9 mouse cellular contexts compared by ENCODE assay signal in the genomic region with DNA sequence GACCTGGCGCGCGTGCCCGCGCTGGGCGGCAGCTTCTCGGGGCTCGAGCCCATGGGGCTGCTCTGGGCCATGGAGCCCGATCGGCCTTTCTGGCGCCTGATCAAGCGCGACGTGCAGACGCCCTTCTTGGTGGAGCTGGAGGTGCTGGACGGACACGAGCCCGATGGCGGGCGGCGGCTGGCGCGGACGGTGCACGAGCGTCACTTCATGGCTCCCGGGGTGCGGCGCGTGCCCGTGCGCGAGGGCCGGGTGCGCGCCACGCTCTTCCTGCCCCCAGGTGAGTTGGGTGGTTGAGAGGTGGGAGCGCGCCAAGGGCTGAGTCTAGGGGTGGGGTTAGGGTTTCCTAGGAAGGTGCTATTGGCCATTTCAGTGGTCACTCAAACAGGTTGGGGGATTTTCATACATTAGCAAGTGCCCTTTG. TPM values are rescaled to one million over a fixed set of nuclear protein-coding genes. Genes with fewer than 3 reads are reported as not detected.
DNase-seq lines count a peak whose midpoint lies in the region; ATAC-seq and TF ChIP-seq lines count a peak whose summit lies in the region.
"Not testable (repeated sequence)": the region's sequence is repeated elsewhere in the genome, so short reads cannot be mapped to it uniquely, and the experiment has no call there.
"Had no signal": no experiment of that assay in that cellular context is flagged by ENCODE, and none has a peak within 500 bp of the region (broad histone marks: within the 10 kb centered on the region; RNA-seq: fewer than 3 reads in every experiment).

Gene Gm49366, plus strand, starts transcription at position 245 of the 421 bp plus-strand sequence.

- H3K9ac ChIP-seq in forebrain, embryonic 13.5 days, result peak within 1 kb of the TSS; percentile 53
- H3K9ac ChIP-seq in kidney, embryonic 16.5 days (replicated peaks; ENCODE audit: low read length), result peak within 1 kb of the TSS; percentile 70
- H3K9ac ChIP-seq in liver, adult 2 months (ENCODE audit: low read depth, low read length), result peak within 1 kb of the TSS; percentile 89
- peak within 1 kb of the TSS; percentile 39; the same call in 1 of the 2 replicates for H3K9ac ChIP-seq in midbrain, embryonic 12.5 days (replicated peaks)

- H3K79me2 ChIP-seq in liver, adult 2 months (ENCODE audit: control insufficient read depth, insufficient read depth, low read length), result not testable (repeated sequence)

- peaks cover 15% of the 10 kb centered on the region for H3K27me3 ChIP-seq in E14TG2a.4 (ENCODE audit: insufficient read depth, low read length)
- not testable (repeated sequence) for H3K27me3 ChIP-seq in cerebellum, adult 2 months (ENCODE audit: control insufficient read depth, insufficient read depth, low read length); forebrain, embryonic 13.5 days; kidney, embryonic 16.5 days (ENCODE audit: insufficient read depth, low read length); liver, adult 2 months (ENCODE audit: control insufficient read depth, insufficient read depth, low read length); spleen, adult 2 months (ENCODE audit: control insufficient read depth, insufficient read depth, low read length)
- H3K27me3 ChIP-seq in midbrain, embryonic 12.5 days, result peaks cover 12% of the 10 kb centered on the region

- TF ChIP-seq POLR2A in cerebellum, adult 2 months (IDR thresholded peaks at IDR 0.05; ENCODE audit: borderline replicate concordance, insufficient read depth, low read length); liver, adult 2 months (IDR thresholded peaks at IDR 0.05; ENCODE audit: extremely low read depth, insufficient read depth, low read length); spleen, adult 2 months (IDR thresholded peaks at IDR 0.05; ENCODE audit: low read depth, low read length): not testable (repeated sequence)

- TF ChIP-seq CTCF in E14TG2a.4 (conservative IDR thresholded peaks at IDR 0.05; ENCODE audit: low read length); cerebellum, adult 2 months (IDR thresholded peaks at IDR 0.05; ENCODE audit: borderline replicate concordance, insufficient read depth, low read depth, low read length); liver, adult 2 months (IDR thresholded peaks at IDR 0.05; ENCODE audit: low read depth, low read length); spleen, adult 2 months (IDR thresholded peaks at IDR 0.05; ENCODE audit: extremely low read depth, insufficient read depth, insufficient read length, insufficient replicate concordance): not testable (repeated sequence)

- peak within 1 kb of the TSS; percentile 77 for H3K4me3 ChIP-seq in E14TG2a.4 (replicated peaks; ENCODE audit: low read length)
- H3K4me3 ChIP-seq in cerebellum, adult 2 months (replicated peaks; ENCODE audit: insufficient read depth, low read depth, low read length), result peak within 1 kb of the TSS; percentile 62
- peak within 1 kb of the TSS; percentile 43 for H3K4me3 ChIP-seq in forebrain, embryonic 13.5 days
- H3K4me3 ChIP-seq in kidney, embryonic 16.5 days (ENCODE audit: low read length), result peak within 1 kb of the TSS; percentile 50
- peak within 1 kb of the TSS; percentile 59 for H3K4me3 ChIP-seq in liver, adult 2 months (ENCODE audit: insufficient read depth, low read depth, low read length)
- peak within 1 kb of the TSS; percentile 43 for H3K4me3 ChIP-seq in midbrain, embryonic 12.5 days
- peak within 1 kb of the TSS; percentile 40; the same call in 1 of the 2 replicates for H3K4me3 ChIP-seq in spleen, adult 2 months (ENCODE audit: extremely low read depth, insufficient read depth, insufficient read length)

- not testable (repeated sequence) for H3K9me3 ChIP-seq in E14TG2a.4 (ENCODE audit: low read length); kidney, embryonic 16.5 days (ENCODE audit: low read length); midbrain, embryonic 12.5 days
- H3K9me3 ChIP-seq in forebrain, embryonic 13.5 days (replicated peaks), result peaks cover 13% of the 10 kb centered on the region

- H3K4me1 ChIP-seq in E14TG2a.4 (replicated peaks; ENCODE audit: low read depth, low read length); cerebellum, adult 2 months (ENCODE audit: control insufficient read depth, insufficient read depth, low read length); forebrain, embryonic 13.5 days; kidney, embryonic 16.5 days (ENCODE audit: insufficient read depth, low read length); midbrain, embryonic 12.5 days; spleen, adult 2 months (ENCODE audit: control insufficient read depth, insufficient read depth, insufficient read length): not testable (repeated sequence)
- H3K4me1 ChIP-seq in liver, adult 2 months (ENCODE audit: control insufficient read depth, insufficient read depth, low read length), result peaks cover 31% of the 10 kb centered on the region

- ATAC-seq in forebrain, embryonic 13.5 days; midbrain, embryonic 12.5 days (ENCODE audit: low FRiP score, low read depth): not testable (repeated sequence)
- ATAC-seq in kidney, embryonic 16.5 days (ENCODE audit: low FRiP score, low TSS enrichment), result peak; percentile 78

- DNase-seq in cerebellum, adult 2 months, result peak; percentile 51 to 60
- DNase-seq in heart, postnatal 14 days, result peak; percentile 28 to 54
- peak; percentile 72 for DNase-seq in liver, adult 2 months (ENCODE audit: extremely low read depth, low read depth, low spot score)
- not testable (repeated sequence) for DNase-seq in spleen, adult 2 months (ENCODE audit: low read depth in 1 of 2, low spot score in 2 of 2)

- H3K4me2 ChIP-seq in forebrain, embryonic 13.5 days, result peak within 1 kb of the TSS; percentile 62
- peak within 1 kb of the TSS; percentile 75 for H3K4me2 ChIP-seq in kidney, embryonic 16.5 days (replicated peaks; ENCODE audit: low read depth, low read length)
- peak within 1 kb of the TSS; percentile 60 for H3K4me2 ChIP-seq in midbrain, embryonic 12.5 days (replicated peaks)

- 1% methylated on average over 39 of the region's 39 CpGs for WGBS in cerebellum, adult 2 months
- 3% methylated on average over 39 of the region's 39 CpGs for WGBS in forebrain, embryonic 13.5 days
- WGBS in kidney, embryonic 16.5 days, result 1% methylated on average over 36 of the region's 39 CpGs
- under 1% methylated on average over 39 of the region's 39 CpGs for WGBS in liver, adult 2 months
- 2% methylated on average over 39 of the region's 39 CpGs for WGBS in midbrain, embryonic 12.5 days
- 37% methylated on average over 39 of the region's 39 CpGs for WGBS in spleen, adult 2 months

- not testable (repeated sequence) for H3K27ac ChIP-seq in cerebellum, adult 2 months (ENCODE audit: insufficient read depth, low read length); forebrain, embryonic 13.5 days; kidney, embryonic 16.5 days (ENCODE audit: low read length); midbrain, embryonic 12.5 days (replicated peaks); spleen, adult 2 months (ENCODE audit: insufficient read depth, low read length)
- peak within 1 kb of the TSS; percentile 80 for H3K27ac ChIP-seq in liver, adult 2 months (replicated peaks; ENCODE audit: insufficient read depth, low read depth, low read length)

- intact Hi-C loops in heart, postnatal 14 days (cut with DNase I), result not testable (repeated sequence)

- H3K36me3 ChIP-seq in E14TG2a.4 (ENCODE audit: insufficient read depth, low read length); forebrain, embryonic 13.5 days (ENCODE audit: poor library complexity, severe bottlenecking); kidney, embryonic 16.5 days (ENCODE audit: insufficient read depth, low read length); liver, adult 2 months (ENCODE audit: control insufficient read depth, insufficient read depth, low read length); midbrain, embryonic 12.5 days; spleen, adult 2 months (ENCODE audit: control insufficient read depth, insufficient read depth, low read length): not testable (repeated sequence)

RNA-seq across cellular contexts. Expression of gene Gm49366, which starts in this region (rescaled TPM):
- not detected in 2 replicates for polyA plus RNA-seq in cerebellum, adult 2 months (2012; rRNA removed)
- polyA plus RNA-seq in forebrain, embryonic 13.5 days (2015; fragmentation: Nextera tagmentation; extraction: Ambion mirVana), result not detected in 2 replicates
- total RNA-seq in heart, postnatal 14 days (2021), result not detected
- polyA plus RNA-seq in kidney, embryonic 16.5 days (2015; fragmentation: Nextera tagmentation; extraction: Ambion mirVana), result not detected in 2 replicates
- not detected in 2 replicates for total RNA-seq in liver, adult 2 months (2014; rRNA removed)
- not detected in 2 replicates for polyA plus RNA-seq in liver, adult 2 months (2012; rRNA removed)
- not detected in 2 replicates for polyA plus RNA-seq in midbrain, embryonic 12.5 days (2016; fragmentation: Nextera tagmentation; extraction: Ambion mirVana)
- polyA plus RNA-seq in spleen, adult 2 months (2012; rRNA removed), result not detected in 2 replicates
- polyA plus RNA-seq: C2C12 had no signal

Comparison
In these comparisons a context has a peak if more than half of its experiments do, and no peak if none do; other contexts are left out.
1. Peak in DNase-seq and H3K4me3 ChIP-seq in cerebellum, adult 2 months; RNA of the gene not detected or under 1 TPM.
2. Peak in DNase-seq in heart, postnatal 14 days; RNA of the gene not detected or under 1 TPM.
3. Peak in ATAC-seq, H3K4me3 ChIP-seq, H3K9ac ChIP-seq and H3K4me2 ChIP-seq in kidney, embryonic 16.5 days; RNA of the gene not detected or under 1 TPM.
4. Peak in DNase-seq, H3K4me3 ChIP-seq, H3K27ac ChIP-seq and H3K9ac ChIP-seq in liver, adult 2 months; RNA of the gene not detected or under 1 TPM.
5. H3K9ac ChIP-seq: peak in every context shown above with its lines; median percentile 89 in liver, adult 2 months; 70 in kidney, embryonic 16.5 days; 53 in forebrain, embryonic 13.5 days; 39 in midbrain, embryonic 12.5 days.